Mouse (Mus musculus): Measurements from ENCODE around the gene Emd. TPM values are rescaled to one million over a fixed set of nuclear protein-coding genes. Genes with fewer than 3 reads are reported as not detected.

Gene Emd
- polyA plus RNA-seq, 1 experiment, result 51.7 TPM

DNA sequence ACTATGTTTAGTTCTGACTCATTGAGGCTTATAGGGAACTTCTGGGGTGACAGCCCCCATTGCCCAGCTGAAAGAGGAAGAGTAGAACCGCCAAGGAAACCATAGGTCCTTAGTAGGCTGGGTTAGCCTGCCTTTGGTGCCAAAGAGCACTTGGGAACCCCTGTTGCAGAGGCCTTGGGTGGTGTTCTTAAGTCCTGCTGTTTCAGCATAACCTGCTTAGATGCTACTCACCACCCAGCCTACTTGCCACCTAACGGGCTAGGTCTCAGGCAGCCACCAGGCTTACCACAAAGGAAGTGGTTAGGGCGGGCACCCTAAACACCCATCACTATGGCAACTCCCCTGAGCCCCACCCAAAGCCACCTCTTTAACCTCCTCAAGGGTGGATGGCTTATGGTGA, 10.7 kb upstream of the Emd start:
- Histone ChIP-seq H3K4me1 (ENCODE audit: control insufficient read depth, insufficient read depth, low read length) (peaks cover 1% of the 10 kb centered on the region; the same call in 1 of the 2 replicates), H3K27ac (ENCODE audit: control insufficient read depth, insufficient read depth, low read depth, low read length, poor library complexity) (peak overlapping the region; percentile 75), H3K4me3 (replicated peaks; ENCODE audit: control insufficient read depth, low read depth, low read length) (peak overlapping the region; percentile 55)
- whole genome bisulfite sequencing, result 17% methylated on average over 3 of the region's 3 CpGs
- no peak for TF ChIP-seq POLR2A (IDR thresholded peaks at IDR 0.05; ENCODE audit: borderline replicate concordance, control insufficient read depth, low read depth, low read length)
- no peak for TF ChIP-seq CTCF (IDR thresholded peaks at IDR 0.05; ENCODE audit: control insufficient read depth, insufficient read depth, low read length)

DNA sequence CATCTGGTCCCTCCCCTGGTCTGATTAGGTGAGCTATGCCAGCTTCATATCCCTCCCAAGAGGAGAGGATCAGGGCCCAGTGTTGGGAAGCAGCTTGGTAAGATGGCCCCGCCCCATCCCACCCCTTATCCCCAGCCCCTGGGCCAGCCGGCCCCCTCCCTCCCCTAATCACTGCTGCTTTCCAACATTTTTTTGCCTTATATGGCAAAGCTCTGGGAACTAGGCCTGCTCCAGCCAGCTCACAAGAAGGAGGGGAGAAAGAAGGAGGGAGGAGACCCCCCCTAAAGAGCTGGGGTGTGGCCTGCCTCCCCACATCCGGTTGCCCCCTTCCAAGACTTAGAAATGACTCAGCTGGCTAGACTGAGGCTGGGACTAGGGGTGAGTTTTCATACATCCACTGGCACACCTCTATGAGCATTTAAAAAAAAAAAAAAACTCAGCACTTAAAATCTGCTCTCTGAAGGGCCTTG, 9.8 kb upstream of the Emd start:
- TF ChIP-seq CTCF (IDR thresholded peaks at IDR 0.05; ENCODE audit: control insufficient read depth, insufficient read depth, low read length), result no peak
- TF ChIP-seq POLR2A (IDR thresholded peaks at IDR 0.05; ENCODE audit: borderline replicate concordance, control insufficient read depth, low read depth, low read length), result no peak
- 15% methylated on average over 3 of the region's 3 CpGs for WGBS
- H3K27ac ChIP-seq (ENCODE audit: control insufficient read depth, insufficient read depth, low read depth, low read length, poor library complexity), result peak overlapping the region; percentile 36; the same call in 1 of the 2 replicates

DNA sequence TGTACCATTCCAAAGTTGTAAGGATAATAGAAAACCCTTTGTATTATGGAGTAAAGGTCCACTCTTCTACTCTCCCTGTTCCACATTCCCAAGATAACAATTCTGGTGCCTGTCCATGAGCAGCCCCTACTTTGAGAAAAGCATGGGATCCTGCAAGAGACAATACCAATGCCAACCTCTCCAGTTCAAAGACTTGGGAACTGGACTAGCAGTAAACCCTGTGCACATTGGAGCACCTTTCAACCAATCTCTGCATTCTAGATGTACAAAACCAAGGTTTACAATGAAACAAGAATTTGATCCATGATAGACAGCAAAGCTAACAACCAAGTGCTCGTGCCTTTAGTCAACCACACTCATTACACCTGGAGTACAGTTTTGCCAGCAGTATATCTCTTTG, 9.4 kb upstream of the Emd start:
- Histone ChIP-seq H3K4me1 (ENCODE audit: control insufficient read depth, insufficient read depth, low read length) (peaks cover 1% of the 10 kb centered on the region; the same call in 1 of the 2 replicates), H3K4me3 (replicated peaks; ENCODE audit: control insufficient read depth, low read depth, low read length) (peak overlapping the region; percentile 96), H3K27ac (ENCODE audit: control insufficient read depth, insufficient read depth, low read depth, low read length, poor library complexity) (no peak overlapping the region)
- TF ChIP-seq POLR2A (IDR thresholded peaks at IDR 0.05; ENCODE audit: borderline replicate concordance, control insufficient read depth, low read depth, low read length) (no peak), CTCF (IDR thresholded peaks at IDR 0.05; ENCODE audit: control insufficient read depth, insufficient read depth, low read length) (no peak)
- WGBS, result 15% methylated on average over 1 of the region's 1 CpGs

More for the DNA sequence above, 9.8 kb upstream of the Emd start:
- Histone ChIP-seq H3K4me3 (replicated peaks; ENCODE audit: control insufficient read depth, low read depth, low read length) (peak overlapping the region; percentile 61), H3K4me1 (ENCODE audit: control insufficient read depth, insufficient read depth, low read length) (peaks cover 1% of the 10 kb centered on the region; the same call in 1 of the 2 replicates)

GRCm38 (mm10) chrX:74245687-74246086, 8.8 kb upstream of the Emd start:
- TF ChIP-seq POLR2A (IDR thresholded peaks at IDR 0.05; ENCODE audit: borderline replicate concordance, control insufficient read depth, low read depth, low read length), result peak; percentile 45; the same call in 1 of the 2 replicates
- no peak for TF ChIP-seq CTCF (IDR thresholded peaks at IDR 0.05; ENCODE audit: control insufficient read depth, insufficient read depth, low read length)
- peak overlapping the region; percentile 85 for H3K27ac ChIP-seq (ENCODE audit: control insufficient read depth, insufficient read depth, low read depth, low read length, poor library complexity)
- peaks cover 1% of the 10 kb centered on the region; the same call in 1 of the 2 replicates for H3K4me1 ChIP-seq (ENCODE audit: control insufficient read depth, insufficient read depth, low read length)
- H3K4me3 ChIP-seq (replicated peaks; ENCODE audit: control insufficient read depth, low read depth, low read length), result peak overlapping the region; percentile 96
- 13% methylated on average over 21 of the region's 21 CpGs for WGBS

- WGBS, result 7% methylated on average over 38 of the region's 38 CpGs
- H3K4me3 ChIP-seq (replicated peaks; ENCODE audit: control insufficient read depth, low read depth, low read length), result peak overlapping the region; percentile 96
- TF ChIP-seq POLR2A (IDR thresholded peaks at IDR 0.05; ENCODE audit: borderline replicate concordance, control insufficient read depth, low read depth, low read length) (peak; percentile 99), CTCF (IDR thresholded peaks at IDR 0.05; ENCODE audit: control insufficient read depth, insufficient read depth, low read length) (no peak)
- H3K4me1 ChIP-seq (ENCODE audit: control insufficient read depth, insufficient read depth, low read length), result peaks cover 1% of the 10 kb centered on the region; the same call in 1 of the 2 replicates
- H3K27ac ChIP-seq (ENCODE audit: control insufficient read depth, insufficient read depth, low read depth, low read length, poor library complexity), result peak overlapping the region; percentile 85
Observed at GRCm38 (mm10) chrX:74246213-74246681, 8.2 kb upstream of the Emd start.

DNA sequence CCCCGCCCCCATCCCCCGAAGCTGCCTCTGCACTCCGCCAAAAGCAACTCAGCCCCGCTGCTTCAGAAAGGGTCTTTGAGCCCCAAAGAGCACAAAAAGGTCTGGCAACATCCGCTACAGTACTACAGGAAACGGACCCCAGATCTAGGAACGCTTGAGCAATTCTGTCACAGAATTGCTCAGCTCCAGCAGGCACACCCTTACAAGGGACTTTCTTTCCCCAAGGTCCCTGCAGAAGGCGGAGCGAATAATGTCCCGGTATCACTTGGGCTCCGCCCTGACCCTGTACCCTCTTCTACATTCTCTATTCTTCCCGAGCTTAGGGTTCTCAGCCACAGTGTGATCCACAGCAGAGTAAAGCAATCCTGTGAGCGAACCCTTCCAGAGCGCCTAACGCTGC, 7.8 kb upstream of the Emd start:
- Histone ChIP-seq H3K4me3 (replicated peaks; ENCODE audit: control insufficient read depth, low read depth, low read length) (peak overlapping the region; percentile 65), H3K27ac (ENCODE audit: control insufficient read depth, insufficient read depth, low read depth, low read length, poor library complexity) (peak overlapping the region; percentile 75), H3K4me1 (ENCODE audit: control insufficient read depth, insufficient read depth, low read length) (peaks cover 1% of the 10 kb centered on the region; the same call in 1 of the 2 replicates)
- WGBS, result 4% methylated on average over 15 of the region's 15 CpGs
- TF ChIP-seq POLR2A (IDR thresholded peaks at IDR 0.05; ENCODE audit: borderline replicate concordance, control insufficient read depth, low read depth, low read length) (no peak), CTCF (IDR thresholded peaks at IDR 0.05; ENCODE audit: control insufficient read depth, insufficient read depth, low read length) (no peak)

GRCm38 (mm10) chrX:74248651-74249050, 5.8 kb upstream of the Emd start:
- Histone ChIP-seq H3K27ac (ENCODE audit: control insufficient read depth, insufficient read depth, low read depth, low read length, poor library complexity) (no peak overlapping the region), H3K4me3 (replicated peaks; ENCODE audit: control insufficient read depth, low read depth, low read length) (no peak overlapping the region)
- peak; percentile 68 for TF ChIP-seq CTCF (IDR thresholded peaks at IDR 0.05; ENCODE audit: control insufficient read depth, insufficient read depth, low read length)
- no peak for TF ChIP-seq POLR2A (IDR thresholded peaks at IDR 0.05; ENCODE audit: borderline replicate concordance, control insufficient read depth, low read depth, low read length)

GRCm38 (mm10) chrX:74249615-74250014, 4.9 kb upstream of the Emd start, which contains the start of gene Flna:
TSS of gene Flna (minus strand) at chrX:74249820.
- no peaks in the 10 kb centered on the region for H3K4me1 ChIP-seq (ENCODE audit: control insufficient read depth, insufficient read depth, low read length)
- 24% methylated on average over 34 of the region's 38 CpGs for WGBS
- H3K27ac ChIP-seq (ENCODE audit: control insufficient read depth, insufficient read depth, low read depth, low read length, poor library complexity), result peak within 1 kb of the TSS; percentile 64
- TF ChIP-seq CTCF (IDR thresholded peaks at IDR 0.05; ENCODE audit: control insufficient read depth, insufficient read depth, low read length) (peak; percentile 34; the same call in 1 of the 2 replicates), POLR2A (IDR thresholded peaks at IDR 0.05; ENCODE audit: borderline replicate concordance, control insufficient read depth, low read depth, low read length) (peak; percentile 37; the same call in 1 of the 2 replicates)
- H3K4me3 ChIP-seq (replicated peaks; ENCODE audit: control insufficient read depth, low read depth, low read length), result peak within 1 kb of the TSS; percentile 63

More at GRCm38 (mm10) chrX:74248651-74249050, 5.8 kb upstream of the Emd start:
- 22% methylated on average over 3 of the region's 3 CpGs for WGBS
- no peaks in the 10 kb centered on the region for H3K4me1 ChIP-seq (ENCODE audit: control insufficient read depth, insufficient read depth, low read length)
